Mouse (Mus musculus): Measurements from ENCODE around the gene Sulf2. TPM values are rescaled to one million over a fixed set of nuclear protein-coding genes. Genes with fewer than 3 reads are reported as not detected.

Sulf2 gene
- total and polyA plus RNA-seq, 3 experiments: not detected

DNA sequence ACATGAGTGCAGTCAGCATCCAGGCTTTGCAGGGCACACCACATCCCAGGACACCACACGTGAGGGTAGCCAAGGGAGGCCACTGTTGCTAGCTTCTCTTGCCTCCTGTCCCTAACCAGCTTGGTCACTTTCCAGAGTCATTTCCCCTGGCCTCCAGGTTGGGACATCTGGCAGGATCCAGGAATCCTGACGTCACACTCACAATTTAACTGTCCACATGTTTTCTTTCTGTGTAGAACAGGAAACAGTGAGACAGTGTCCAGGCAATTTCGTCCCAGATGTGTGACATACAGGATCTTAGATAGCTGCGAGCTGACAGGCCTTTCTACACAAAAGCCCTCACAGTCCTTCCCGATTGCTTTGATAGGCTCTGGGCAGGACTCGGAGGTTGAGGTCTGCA, 41.6 kb upstream of the Sulf2 start:
- DNase-seq (ENCODE audit: extremely low read depth): no peak
- Histone ChIP-seq H3K4me2 (ENCODE audit: insufficient read depth, low read depth, poor library complexity, severe bottlenecking) (no peak overlapping the region), H3K36me3 (replicated peaks in 1 of 2; ENCODE audit: control insufficient read depth in 1 of 2, insufficient read depth in 1 of 2, low read length in 1 of 2) (no peaks in the 10 kb centered on the region), H3K79me2 (replicated peaks; ENCODE audit: control insufficient read depth, extremely low read depth, insufficient read depth, poor library complexity, severe bottlenecking) (no peaks in the 10 kb centered on the region), H3K4me1 (ENCODE audit: control insufficient read depth in 1 of 2, insufficient read depth in 2 of 2) (no peaks in the 10 kb centered on the region), H3K27ac (ENCODE audit: insufficient read depth, low read depth) (no peak overlapping the region), H3K4me3 (replicated peaks in 1 of 3; ENCODE audit: low read depth in 2 of 3, low read length in 2 of 3, poor library complexity in 1 of 3) (no peak overlapping the region), H3K9ac (ENCODE audit: insufficient read depth, low read depth) (no peak overlapping the region), H3K27me3 (replicated peaks) (peaks cover 53% of the 10 kb centered on the region), H3K9me3 (replicated peaks; ENCODE audit: low read length) (peaks cover 4% of the 10 kb centered on the region)
- TF ChIP-seq MXI1 (IDR thresholded peaks at IDR 0.05; ENCODE audit: low read depth, low read length) (no peak), ZMIZ1 (IDR thresholded peaks at IDR 0.05; ENCODE audit: low read depth, low read length) (no peak), JUND (conservative IDR thresholded peaks at IDR 0.05; ENCODE audit: low read depth, low read length) (no peak)
- dilution Hi-C loops (cut with MboI; ENCODE audit: extremely low pct_ligation_motif_present, extremely low pct_unique_long_range_greater_than_20kb, low sequenced_read_pairs): no loop called here
- in situ Hi-C loops (cut with MboI; ENCODE audit: low pct_ligation_motif_present, low pct_unique_long_range_greater_than_20kb, low sequenced_read_pairs): no loop called here

DNA sequence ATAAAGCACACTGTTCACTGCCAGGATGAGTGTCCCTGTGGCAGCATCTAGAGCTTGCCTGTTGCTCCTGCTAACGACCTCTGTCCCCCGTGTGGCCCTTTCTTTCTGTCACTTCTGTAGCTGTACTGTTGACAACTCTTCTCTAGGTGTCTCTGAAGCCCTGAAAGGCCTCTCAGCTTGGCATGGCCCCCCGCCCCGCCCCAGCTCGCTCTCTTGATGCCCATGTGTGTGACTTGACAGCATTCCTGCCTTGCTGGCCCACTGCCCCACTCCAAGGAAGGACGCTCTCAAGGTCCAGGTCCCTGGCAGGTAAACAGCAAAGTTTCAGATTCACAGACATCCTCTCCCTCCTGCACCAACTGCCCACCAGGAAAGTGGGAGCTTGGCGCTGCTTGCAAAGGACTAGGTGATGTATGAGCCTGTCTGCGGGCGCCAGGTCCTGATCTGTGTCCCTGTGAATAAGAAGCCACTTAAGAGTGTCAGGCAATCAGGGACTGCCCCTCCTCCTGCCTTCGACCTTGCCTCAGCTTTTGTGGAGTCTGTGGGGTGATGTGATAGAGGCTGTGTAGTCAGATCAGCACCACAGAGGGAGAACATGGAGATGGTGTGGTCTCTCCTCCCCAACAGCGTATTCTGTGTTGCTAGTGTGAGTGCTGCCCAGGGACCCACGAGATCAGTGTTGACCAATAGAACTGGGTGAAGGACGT, 40.8 kb upstream of the Sulf2 start:
- dilution Hi-C loops (cut with MboI; ENCODE audit: extremely low pct_ligation_motif_present, extremely low pct_unique_long_range_greater_than_20kb, low sequenced_read_pairs): no loop called here
- Histone ChIP-seq H3K4me1 (ENCODE audit: control insufficient read depth in 1 of 2, insufficient read depth in 2 of 2) (no peaks in the 10 kb centered on the region), H3K27ac (ENCODE audit: insufficient read depth, low read depth) (no peak overlapping the region), H3K9me3 (replicated peaks; ENCODE audit: low read length) (peaks cover 4% of the 10 kb centered on the region), H3K4me2 (ENCODE audit: insufficient read depth, low read depth, poor library complexity, severe bottlenecking) (no peak overlapping the region), H3K27me3 (replicated peaks) (peaks cover 55% of the 10 kb centered on the region), H3K79me2 (replicated peaks; ENCODE audit: control insufficient read depth, extremely low read depth, insufficient read depth, poor library complexity, severe bottlenecking) (no peaks in the 10 kb centered on the region), H3K9ac (ENCODE audit: insufficient read depth, low read depth) (no peak overlapping the region), H3K36me3 (replicated peaks in 1 of 2; ENCODE audit: control insufficient read depth in 1 of 2, insufficient read depth in 1 of 2, low read length in 1 of 2) (no peaks in the 10 kb centered on the region), H3K4me3 (replicated peaks in 1 of 3; ENCODE audit: low read depth in 2 of 3, low read length in 2 of 3, poor library complexity in 1 of 3) (no peak overlapping the region)
- DNase-seq (ENCODE audit: extremely low read depth): no peak
- in situ Hi-C loops (cut with MboI; ENCODE audit: low pct_ligation_motif_present, low pct_unique_long_range_greater_than_20kb, low sequenced_read_pairs): no loop called here
- no peak for TF ChIP-seq MYC (IDR thresholded peaks at IDR 0.05; ENCODE audit: low read depth, low read length)
- TF ChIP-seq TCF12 (IDR thresholded peaks at IDR 0.05; ENCODE audit: low read depth, low read length): no peak
- TF ChIP-seq USF2 (conservative IDR thresholded peaks at IDR 0.05; ENCODE audit: low read depth, low read length): no peak
- TF ChIP-seq USF1 (IDR thresholded peaks at IDR 0.05; ENCODE audit: low read depth, low read length): no peak
- TF ChIP-seq ZC3H11A (IDR thresholded peaks at IDR 0.05; ENCODE audit: low read depth, low read length): no peak
- no peak for TF ChIP-seq MAX (IDR thresholded peaks at IDR 0.05; ENCODE audit: low read length)
- TF ChIP-seq E2F4 (IDR thresholded peaks at IDR 0.05; ENCODE audit: insufficient replicate concordance, low read depth, low read length): no peak
- TF ChIP-seq SIN3A (IDR thresholded peaks at IDR 0.05; ENCODE audit: low read length): no peak
- no peak for TF ChIP-seq EP300 (IDR thresholded peaks at IDR 0.05; ENCODE audit: low read length)
- TF ChIP-seq NELFE (IDR thresholded peaks at IDR 0.05; ENCODE audit: low read depth, low read length): no peak
- no peak for TF ChIP-seq KAT2A (IDR thresholded peaks at IDR 0.05; ENCODE audit: insufficient replicate concordance, low read length)
- no peak for TF ChIP-seq HCFC1 (IDR thresholded peaks at IDR 0.05; ENCODE audit: low read depth, low read length)
- TF ChIP-seq MEF2A (IDR thresholded peaks at IDR 0.05; ENCODE audit: borderline replicate concordance, low read depth, low read length): no peak
- no peak for TF ChIP-seq MAZ (IDR thresholded peaks at IDR 0.05; ENCODE audit: low read depth, low read length)
- no peak for TF ChIP-seq POLR2A (IDR thresholded peaks at IDR 0.05; ENCODE audit: low read depth, low read length)
- TF ChIP-seq RCOR1 (conservative IDR thresholded peaks at IDR 0.05; ENCODE audit: low read depth, low read length): no peak
- no peak for TF ChIP-seq ZMIZ1 (IDR thresholded peaks at IDR 0.05; ENCODE audit: low read depth, low read length)
- TF ChIP-seq ETS1 (conservative IDR thresholded peaks at IDR 0.05; ENCODE audit: low read depth, low read length): no peak
